Mouse (Mus musculus) heart, adult 2 months (tissue): ENCODE data around the gene Fmr1. TPM values are rescaled to one million over a fixed set of nuclear protein-coding genes. Genes with fewer than 3 reads are reported as not detected.
"Not testable (repeated sequence)": the region's sequence is repeated elsewhere in the genome, so short reads cannot be mapped to it uniquely, and the experiment has no call there.

Experiments
- DNase-seq, 2 experiments: peaks; one replicate each; pipeline ENCODE4 v3.0.0; 2021
- H3K27ac ChIP-seq: fragments of 200-600 bp; 2 replicates; pipeline ENCODE4 v1.8.1; 2022
- H3K27me3 ChIP-seq: fragments of 200-500 bp; 2 replicates; pipeline ENCODE4 v1.6.1; 2012; ENCODE audit warnings: mild to moderate bottlenecking, low read length, inconsistent platforms, mixed read lengths; ENCODE audit not compliant: control insufficient read depth, insufficient read depth
- H3K36me3 ChIP-seq: fragments of 200-500 bp; 2 replicates; pipeline ENCODE4 v1.6.1; 2012; ENCODE audit warnings: low read length, inconsistent platforms; ENCODE audit not compliant: control insufficient read depth, insufficient read depth
- H3K4me1 ChIP-seq: fragments of 200-500 bp; 2 replicates; pipeline ENCODE4 v1.6.1; 2011; ENCODE audit warnings: low read length; ENCODE audit not compliant: control insufficient read depth, insufficient read depth
- H3K4me3 ChIP-seq: fragments of 200-600 bp; 2 replicates; pipeline ENCODE4 v1.8.1; 2022
- H3K79me2 ChIP-seq: fragments of 200-500 bp; replicated peaks from 2 replicates; pipeline ENCODE4 v1.6.1; 2012; ENCODE audit warnings: mild to moderate bottlenecking, inconsistent platforms, low read length, moderate library complexity, mixed read lengths; ENCODE audit not compliant: control insufficient read depth, insufficient read depth
- H3K9ac ChIP-seq: fragments of 200-500 bp; 2 replicates; pipeline ENCODE4 v1.6.1; 2012; ENCODE audit warnings: low read depth, mild to moderate bottlenecking, control low read depth, inconsistent platforms, low read length, mixed read lengths
- CTCF ChIP-seq: fragments of 200-600 bp; IDR thresholded peaks from 2 replicates; pipeline ENCODE4 v1.8.1; 2022; ENCODE audit warnings: antibody characterized with exemption, mild to moderate bottlenecking, moderate library complexity
- EP300 ChIP-seq: fragments of 200-500 bp; IDR thresholded peaks from 2 replicates; pipeline ENCODE4 v1.6.1; 2011; ENCODE audit warnings: low read depth, low read length, control low read depth; ENCODE audit not compliant: insufficient read depth
- POLR2A ChIP-seq: fragments of 200-500 bp; IDR thresholded peaks from 2 replicates; pipeline ENCODE4 v1.6.1; 2011; ENCODE audit warnings: mild to moderate bottlenecking, low read depth, low read length, control low read depth; ENCODE audit not compliant: insufficient read depth
- WGBS: fragments of 180-500 bp; shearing (Covaris S2); methylation state at CpG from one replicate; pipeline ENCODE4 v1.1.7; 2018; 5-methylcytosine and 5-hydroxymethylcytosine counted together
- intact Hi-C: fragments of 180-260 bp; cut with DNase I; formaldehyde crosslinking; loops from one replicate; pipeline ENCODE4 v1.15.1; 2025
- long read RNA-seq: library from polyadenylated mRNA; stranded (forward); transcript quantifications from one replicate; pipeline ENCODE4 v2.0.0, GENCODE M21; 2021
- polyA plus RNA-seq: library from polyadenylated mRNA; depleted of rRNA; stranded (reverse); fragments of >200 nt; gene quantifications from 2 replicates; pipeline ENCODE4 v1.2.3, GENCODE M21; 2012; rRNA removed
- total RNA-seq, 2 experiments: library from RNA; stranded (reverse); gene quantifications; 2 replicates each; pipeline ENCODE4 v1.2.3; 2021

The Fmr1 gene
- total RNA-seq (1 to 10 TPM; 9.0 to 9.7 TPM), polyA plus RNA-seq (4.6 and 5.6 TPM in 2 replicates)
- long read RNA-seq, full-length matches to known transcripts = 2 of 5 reads
- long read RNA-seq, partial matches to known transcripts = 1 of 5 reads
- long read RNA-seq, other reads (novel, unspliced or antisense) = 2 of 5 reads

DNA sequence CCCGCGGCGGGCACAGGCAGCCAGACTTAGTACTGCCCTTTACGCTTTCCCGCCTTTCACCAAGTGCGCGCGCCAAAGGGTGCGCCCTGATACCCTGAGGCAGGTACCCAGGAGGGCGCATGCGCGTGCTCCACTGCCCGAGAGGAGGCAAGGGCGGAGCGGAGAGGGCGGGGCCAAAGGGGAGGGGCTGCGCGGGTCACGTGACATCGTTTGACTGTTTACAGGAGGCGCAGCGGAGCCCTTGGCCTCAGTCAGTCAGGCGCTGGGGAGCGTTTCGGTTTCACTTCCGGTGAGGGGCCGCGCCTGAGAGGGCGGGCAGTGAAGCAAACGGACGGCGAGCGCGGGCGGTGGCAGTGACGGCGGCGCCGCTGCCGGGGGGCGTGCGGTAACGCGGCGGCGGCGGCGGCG lies at the start of gene Fmr1:
Fmr1 (plus strand) TSS at position 209 of the 408 bp plus-strand sequence.
- TF ChIP-seq EP300 = peak; percentile 61; the same call in 1 of the 2 replicates
- TF ChIP-seq POLR2A = peak; percentile 95
- no peak for TF ChIP-seq CTCF
- Histone ChIP-seq H3K27me3 (no peaks in the 10 kb centered on the region), H3K4me1 (no peaks in the 10 kb centered on the region; the same call in 1 of the 2 replicates), H3K79me2 (no peaks in the 10 kb centered on the region), H3K36me3 (no peaks in the 10 kb centered on the region), H3K9ac (peak within 1 kb of the TSS; percentile 95), H3K4me3 (peak within 1 kb of the TSS; percentile 72), H3K27ac (peak within 1 kb of the TSS; percentile 82)
- 17% methylated on average over 49 of the region's 49 CpGs for WGBS
- peak; percentile 97 for DNase-seq
- intact Hi-C loops = no loop called here

DNA sequence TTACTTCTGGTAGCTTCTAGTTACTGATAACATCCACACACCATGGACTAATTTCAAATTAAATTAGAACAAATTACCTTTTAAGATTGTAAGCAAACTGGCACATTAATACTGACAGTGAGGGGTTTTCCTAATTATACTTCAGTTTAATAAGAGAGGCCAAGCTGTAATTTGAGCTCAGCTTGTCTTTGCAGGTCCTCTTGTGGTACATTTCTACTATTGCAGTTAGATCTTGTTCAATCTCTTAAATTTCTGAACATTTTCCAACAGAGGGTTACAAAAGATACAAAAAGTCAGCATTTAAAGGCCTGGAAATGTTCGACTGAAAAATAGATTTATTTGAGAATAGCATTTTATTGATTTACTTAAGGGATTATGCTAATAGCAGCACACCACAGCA lies 36.7 kb upstream of the Fmr1 start:
- H3K36me3 ChIP-seq = no peaks in the 10 kb centered on the region
- DNase-seq = no peak
- no peak overlapping the region for H3K9ac ChIP-seq
- no peaks in the 10 kb centered on the region for H3K79me2 ChIP-seq
- no peaks in the 10 kb centered on the region for H3K27me3 ChIP-seq
- H3K4me3 ChIP-seq = no peak overlapping the region
- 27% methylated on average over 1 of the region's 1 CpGs for WGBS
- H3K4me1 ChIP-seq = no peaks in the 10 kb centered on the region; the same call in 1 of the 2 replicates
- H3K27ac ChIP-seq = no peak overlapping the region
- intact Hi-C loops = no loop called here
- TF ChIP-seq POLR2A (no peak), CTCF (no peak), EP300 (no peak)

DNA sequence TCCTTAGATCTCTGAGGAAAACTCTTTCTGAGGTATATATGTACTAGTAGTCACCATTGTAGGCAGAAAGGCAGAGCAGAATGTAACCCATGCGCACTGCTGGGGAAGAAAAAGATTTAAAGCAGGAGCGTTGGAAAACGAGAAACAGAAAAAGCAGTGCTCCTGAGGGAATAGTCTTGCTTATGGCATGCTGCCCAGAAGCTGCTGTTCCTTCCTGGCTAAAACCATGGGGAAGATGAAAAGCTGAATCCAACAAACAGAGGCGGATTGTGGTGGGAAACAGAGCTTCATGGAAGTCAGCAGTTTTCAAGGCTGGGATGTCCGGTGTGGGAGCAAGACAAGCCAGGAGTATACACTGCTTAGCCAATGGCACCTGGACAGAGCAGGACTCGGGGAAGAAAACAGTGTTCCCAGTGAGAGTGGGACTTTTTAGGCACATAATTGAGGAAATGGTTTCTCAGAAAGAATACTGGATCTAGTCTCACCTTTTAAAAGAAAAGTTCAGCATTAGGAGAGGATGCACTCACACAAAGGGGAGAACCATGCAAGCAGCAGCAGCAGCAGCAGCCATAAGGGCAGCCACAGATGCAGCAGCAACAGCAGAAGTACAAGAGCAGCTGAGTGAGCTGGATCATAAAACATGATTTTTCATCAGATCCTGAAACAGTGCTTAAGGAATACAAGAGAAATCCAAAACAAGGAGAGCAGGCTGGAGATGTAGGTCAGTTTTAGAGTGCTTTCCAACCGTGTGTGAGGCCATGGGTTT lies 33.0 kb upstream of the Fmr1 start:
- Histone ChIP-seq H3K27ac (no peak overlapping the region), H3K79me2 (no peaks in the 10 kb centered on the region), H3K36me3 (no peaks in the 10 kb centered on the region), H3K4me3 (no peak overlapping the region), H3K4me1 (no peaks in the 10 kb centered on the region; the same call in 1 of the 2 replicates), H3K9ac (no peak overlapping the region), H3K27me3 (no peaks in the 10 kb centered on the region)
- 31% methylated on average over 7 of the region's 7 CpGs for WGBS
- peak in 1 of 2 experiments; percentile 17 for DNase-seq
- intact Hi-C loops = no loop called here
- no peak for TF ChIP-seq CTCF
- no peak for TF ChIP-seq EP300

GRCm38 (mm10) chrX:68677508-68677907 lies 833 bp upstream of the Fmr1 start:
- no peak for DNase-seq
- H3K36me3 ChIP-seq = no peaks in the 10 kb centered on the region
- 14% methylated on average over 1 of the region's 1 CpGs for WGBS
- H3K4me3 ChIP-seq = no peak overlapping the region
- no peaks in the 10 kb centered on the region for H3K79me2 ChIP-seq
- TF ChIP-seq POLR2A (no peak), EP300 (no peak), CTCF (no peak)
- H3K27me3 ChIP-seq = no peaks in the 10 kb centered on the region
- no peak overlapping the region for H3K9ac ChIP-seq
- intact Hi-C loops = no loop called here
- H3K27ac ChIP-seq = no peak overlapping the region
- H3K4me1 ChIP-seq = no peaks in the 10 kb centered on the region

DNA sequence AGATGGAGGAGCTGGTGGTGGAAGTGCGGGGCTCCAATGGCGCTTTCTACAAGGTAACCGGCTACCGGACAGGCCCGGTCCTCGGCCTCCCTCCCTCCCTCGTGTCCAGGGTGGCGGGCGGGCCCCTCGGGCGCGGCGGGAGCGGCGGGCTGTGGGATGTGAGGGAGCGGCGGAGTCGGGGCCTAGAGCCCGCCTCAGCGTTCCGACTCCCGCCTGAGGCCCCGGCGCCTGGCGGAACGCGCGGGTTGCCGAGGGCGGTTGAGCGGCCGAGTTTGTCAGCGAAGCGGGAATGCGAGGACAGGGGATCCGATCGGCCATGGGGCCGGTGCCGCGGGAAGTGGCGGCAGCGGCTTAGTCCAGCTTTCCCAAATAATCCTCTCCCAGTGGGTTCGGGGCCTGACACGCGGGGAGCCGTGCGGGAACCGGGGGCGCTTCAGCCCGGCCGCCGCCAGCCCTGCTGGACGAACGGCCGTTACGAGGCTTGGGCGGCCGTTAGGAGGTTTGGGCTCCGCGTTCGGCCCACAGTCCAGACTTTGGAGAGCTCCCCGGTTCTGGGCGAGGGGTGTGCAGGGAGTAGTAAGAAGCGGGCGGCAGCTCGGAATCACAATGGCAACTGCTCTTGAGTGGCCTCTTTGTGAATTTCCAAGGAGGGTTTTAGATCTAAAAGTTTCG lies 610 bp downstream of the Fmr1 start:
- DNase-seq = peak in 1 of 2 experiments; percentile 49
- Histone ChIP-seq H3K27me3 (no peaks in the 10 kb centered on the region), H3K9ac (peak overlapping the region; percentile 95), H3K27ac (peak overlapping the region; percentile 82), H3K4me3 (peak overlapping the region; percentile 72), H3K36me3 (no peaks in the 10 kb centered on the region), H3K79me2 (no peaks in the 10 kb centered on the region), H3K4me1 (no peaks in the 10 kb centered on the region; the same call in 1 of the 2 replicates)
- intact Hi-C loops = no loop called here
- WGBS = 13% methylated on average over 66 of the region's 67 CpGs
- TF ChIP-seq CTCF (no peak), EP300 (no peak), POLR2A (no peak)

DNA sequence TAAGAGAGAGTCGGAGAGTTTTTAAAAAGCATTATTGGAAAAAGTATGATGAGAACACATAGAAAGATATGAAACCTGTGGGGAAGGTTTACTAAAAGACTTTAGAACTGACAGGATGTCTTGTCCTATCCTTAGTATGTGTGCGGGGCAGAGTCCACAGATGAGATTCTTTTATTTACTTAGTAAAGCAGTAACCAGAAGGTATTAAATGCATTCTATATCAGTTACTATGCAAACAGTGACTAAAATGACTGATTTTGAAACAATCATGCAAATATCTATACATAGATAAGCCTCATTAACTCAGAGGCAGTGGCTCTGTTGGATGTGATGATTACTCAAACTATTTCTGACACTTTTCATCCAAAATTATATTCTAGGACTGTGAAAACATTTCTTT lies 6.4 kb downstream of the Fmr1 start:
- no peak overlapping the region for H3K27ac ChIP-seq
- H3K4me1 ChIP-seq = no peaks in the 10 kb centered on the region; the same call in 1 of the 2 replicates
- no peaks in the 10 kb centered on the region for H3K27me3 ChIP-seq
- H3K4me3 ChIP-seq = no peak overlapping the region
- no peaks in the 10 kb centered on the region for H3K36me3 ChIP-seq
- no peak for DNase-seq
- no peaks in the 10 kb centered on the region for H3K79me2 ChIP-seq
- 87% methylated on average over 2 of the region's 2 CpGs for WGBS
- H3K9ac ChIP-seq = no peak overlapping the region
- intact Hi-C loops = no loop called here
- TF ChIP-seq EP300 (no peak), CTCF (no peak), POLR2A (no peak)

DNA sequence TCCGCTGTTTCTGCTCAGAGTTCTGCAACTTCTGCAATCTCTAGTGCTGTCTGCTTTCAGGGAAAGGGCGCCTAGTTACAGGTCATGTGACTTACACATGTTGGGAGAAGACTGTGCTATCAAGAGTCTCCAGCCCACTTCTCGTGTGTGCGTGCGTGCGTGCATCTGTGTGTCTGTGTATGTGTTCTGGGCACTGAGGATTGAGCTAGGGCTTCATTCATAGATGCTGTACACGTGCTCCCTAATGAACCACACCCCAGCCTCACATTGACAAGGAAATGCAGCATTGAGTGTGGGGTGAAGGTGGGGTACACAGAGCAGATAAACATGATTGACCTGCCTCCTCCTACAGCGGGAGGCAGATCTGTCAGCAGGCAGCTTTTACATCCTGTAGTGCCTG lies 13.6 kb downstream of the Fmr1 start:
- H3K79me2 ChIP-seq, H3K4me3 ChIP-seq, H3K9ac ChIP-seq, H3K27ac ChIP-seq, H3K4me1 ChIP-seq, H3K27me3 ChIP-seq, intact Hi-C loops, DNase-seq, H3K36me3 ChIP-seq: not testable (repeated sequence)
- WGBS = 82% methylated on average over 8 of the region's 8 CpGs
